Mouse (Mus musculus) lung, embryonic 15.5 days (tissue): ENCODE data around the gene Cela3a. TPM values are rescaled to one million over a fixed set of nuclear protein-coding genes. Genes with fewer than 3 reads are reported as not detected.
"Not testable (repeated sequence)": the region's sequence is repeated elsewhere in the genome, so short reads cannot be mapped to it uniquely, and the experiment has no call there.

ENCODE experiments used
- ATAC-seq: fragments of 200-750 bp; cut with Nextera tagmentation; 2 replicates; pipeline ENCODE4 v1.8.0; 2017; ENCODE audit warnings: moderate number of reproducible peaks, borderline replicate concordance; ENCODE audit not compliant: low FRiP score, low TSS enrichment; ENCODE audit errors: extremely low read depth
- H3K27ac ChIP-seq: fragments of 300-500 bp; sonication (generic); 2 replicates; pipeline ENCODE4 v1.5.1; 2015; ENCODE audit warnings: moderate library complexity, mild to moderate bottlenecking, inconsistent platforms
- H3K27me3 ChIP-seq: fragments of 300-500 bp; sonication (generic); 2 replicates; pipeline ENCODE4 v1.6.1; 2015; ENCODE audit warnings: inconsistent platforms
- H3K36me3 ChIP-seq: fragments of 300-500 bp; sonication (generic); 2 replicates; pipeline ENCODE4 v1.6.1; 2015; ENCODE audit warnings: inconsistent platforms
- H3K4me1 ChIP-seq: fragments of 300-500 bp; sonication (generic); 2 replicates; pipeline ENCODE4 v1.6.1; 2015; ENCODE audit warnings: inconsistent platforms
- H3K4me2 ChIP-seq: fragments of 300-500 bp; sonication (generic); 2 replicates; pipeline ENCODE4 v1.6.1; 2015; ENCODE audit warnings: inconsistent platforms, mild to moderate bottlenecking, moderate library complexity
- H3K4me3 ChIP-seq: fragments of 300-500 bp; sonication (generic); 2 replicates; pipeline ENCODE4 v1.5.1; 2015; ENCODE audit warnings: mild to moderate bottlenecking, inconsistent platforms
- H3K9ac ChIP-seq: fragments of 300-500 bp; sonication (generic); 2 replicates; pipeline ENCODE4 v1.6.1; 2015; ENCODE audit warnings: inconsistent platforms
- H3K9me3 ChIP-seq: fragments of 300-500 bp; sonication (generic); 2 replicates; pipeline ENCODE4 v1.6.1; 2016; ENCODE audit warnings: inconsistent platforms
- WGBS: fragments of 180-500 bp; shearing (Covaris S2); methylation state at CpG from one replicate; pipeline ENCODE4 v1.1.7; 2015; 5-methylcytosine and 5-hydroxymethylcytosine counted together
- polyA plus RNA-seq: library from polyadenylated mRNA; unstranded; fragments of >200 nt; fragmentation: Nextera tagmentation; extraction: Ambion mirVana; gene quantifications from 2 replicates; pipeline ENCODE4 v1.2.1, GENCODE M21; 2015

Cela3a gene
- polyA plus RNA-seq, 1 experiment from 2014 or later, result not detected

- Histone ChIP-seq H3K4me2 (no peak overlapping the region), H3K36me3 (no peaks in the 10 kb centered on the region), H3K27me3 (no peaks in the 10 kb centered on the region), H3K9me3 (no peaks in the 10 kb centered on the region), H3K27ac (peak overlapping the region; percentile 8; the same call in 1 of the 2 replicates), H3K4me1 (peaks cover 22% of the 10 kb centered on the region), H3K4me3 (no peak overlapping the region), H3K9ac (no peak overlapping the region)
- no peak for ATAC-seq
- WGBS, result 56% methylated on average over 7 of the region's 7 CpGs
Measured at GRCm38 (mm10) chr4:137447363-137448196, 38.0 kb upstream of the Cela3a start.

- H3K36me3 ChIP-seq, result no peaks in the 10 kb centered on the region
- peaks cover 22% of the 10 kb centered on the region for H3K4me1 ChIP-seq
- no peak overlapping the region for H3K27ac ChIP-seq
- WGBS, result 86% methylated on average over 4 of the region's 4 CpGs
- H3K4me2 ChIP-seq, result no peak overlapping the region
- ATAC-seq, result no peak
- H3K27me3 ChIP-seq, result no peaks in the 10 kb centered on the region
- no peaks in the 10 kb centered on the region for H3K9me3 ChIP-seq
- H3K9ac ChIP-seq, result no peak overlapping the region
- H3K4me3 ChIP-seq, result no peak overlapping the region
Measured at GRCm38 (mm10) chr4:137445881-137446280, 36.3 kb upstream of the Cela3a start.

GRCm38 (mm10) chr4:137443625-137444024 lies 34.0 kb upstream of the Cela3a start:
- Histone ChIP-seq H3K9me3 (no peaks in the 10 kb centered on the region), H3K4me3 (no peak overlapping the region), H3K4me2 (no peak overlapping the region), H3K27me3 (no peaks in the 10 kb centered on the region), H3K27ac (no peak overlapping the region), H3K9ac (no peak overlapping the region), H3K4me1 (peaks cover 17% of the 10 kb centered on the region), H3K36me3 (no peaks in the 10 kb centered on the region)
- 7% methylated on average over 5 of the region's 5 CpGs for WGBS
- ATAC-seq, result no peak

DNA sequence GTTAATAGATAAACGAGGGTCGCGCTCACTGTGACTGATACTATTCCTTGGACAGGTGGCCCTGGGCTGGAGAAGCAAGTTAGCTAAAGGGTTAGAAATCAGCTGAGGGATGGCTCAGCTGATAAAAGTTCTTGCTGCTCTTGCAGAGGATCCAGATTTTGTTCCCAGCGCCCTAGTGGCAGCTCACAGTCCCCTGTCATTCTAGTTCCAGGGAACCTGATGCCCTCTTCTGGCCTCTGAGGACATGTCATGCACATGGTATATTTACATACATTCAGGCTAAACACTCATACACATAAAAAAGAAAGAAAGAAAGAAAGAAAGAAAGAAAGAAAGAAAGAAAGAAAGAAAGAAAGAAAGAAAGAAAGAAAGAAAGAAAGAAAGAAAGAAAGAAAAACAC lies 31.7 kb upstream of the Cela3a start:
- WGBS, result 78% methylated on average over 4 of the region's 4 CpGs
- H3K4me1 ChIP-seq, result 0 out of 2 replicates have a peak, but pooled peaks cover 5% of the 10 kb centered on the region
- H3K9me3 ChIP-seq, result no peaks in the 10 kb centered on the region

GRCm38 (mm10) chr4:137438842-137439241 lies 29.3 kb upstream of the Cela3a start:
- Histone ChIP-seq H3K27me3 (no peaks in the 10 kb centered on the region), H3K36me3 (no peaks in the 10 kb centered on the region), H3K27ac (no peak overlapping the region), H3K9ac (no peak overlapping the region), H3K9me3 (no peaks in the 10 kb centered on the region), H3K4me1 (0 out of 2 replicates have a peak, but pooled peaks cover 2% of the 10 kb centered on the region), H3K4me3 (no peak overlapping the region), H3K4me2 (no peak overlapping the region)
- peak; percentile 14; the same call in 1 of the 2 replicates for ATAC-seq
- WGBS, result 80% methylated on average over 8 of the region's 8 CpGs

More for the DNA sequence above, 31.7 kb upstream of the Cela3a start:
- Histone ChIP-seq H3K27me3 (no peaks in the 10 kb centered on the region), H3K9ac (no peak overlapping the region), H3K4me2 (no peak overlapping the region), H3K27ac (no peak overlapping the region), H3K4me3 (no peak overlapping the region), H3K36me3 (no peaks in the 10 kb centered on the region)
- no peak for ATAC-seq

GRCm38 (mm10) chr4:137436979-137437669 lies 27.5 kb upstream of the Cela3a start:
- Histone ChIP-seq H3K9ac (no peak overlapping the region), H3K4me3 (no peak overlapping the region), H3K27ac (no peak overlapping the region), H3K9me3 (no peaks in the 10 kb centered on the region), H3K4me1 (no peaks in the 10 kb centered on the region), H3K36me3 (no peaks in the 10 kb centered on the region), H3K4me2 (no peak overlapping the region), H3K27me3 (no peaks in the 10 kb centered on the region)
- WGBS, result 85% methylated on average over 8 of the region's 8 CpGs
- no peak for ATAC-seq

GRCm38 (mm10) chr4:137432700-137433550 lies 23.3 kb upstream of the Cela3a start:
- H3K9me3 ChIP-seq, H3K27me3 ChIP-seq, ATAC-seq, H3K4me1 ChIP-seq, H3K4me3 ChIP-seq, H3K27ac ChIP-seq, H3K9ac ChIP-seq, H3K4me2 ChIP-seq, H3K36me3 ChIP-seq: not testable (repeated sequence)
- WGBS, result 52% methylated on average over 10 of the region's 10 CpGs

DNA sequence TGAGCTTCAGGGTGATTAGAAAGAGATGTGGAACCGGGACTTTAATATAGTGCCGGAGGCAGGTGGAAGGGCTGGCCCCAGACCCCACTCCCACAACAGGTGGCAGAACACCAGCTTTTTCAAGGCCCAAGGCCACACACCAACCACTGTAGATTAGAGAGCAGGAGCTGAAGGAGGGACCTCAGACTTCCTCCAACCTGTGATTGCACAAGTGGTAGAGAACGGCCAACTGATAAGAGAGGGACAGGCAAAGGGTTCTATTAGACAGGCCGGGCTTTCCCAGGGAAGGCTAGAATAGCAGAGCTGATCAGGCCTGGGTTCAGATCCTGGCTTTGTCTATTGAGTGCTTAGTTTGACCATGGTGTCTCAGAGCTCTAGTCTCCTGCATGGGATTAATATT lies 20.9 kb upstream of the Cela3a start, which contains the start of gene Cela3b:
Gene Cela3b (minus strand): TSS at position 39 of the 400 bp plus-strand sequence.
- H3K27me3 ChIP-seq, result no peaks in the 10 kb centered on the region
- no peak for ATAC-seq
- H3K36me3 ChIP-seq, result no peaks in the 10 kb centered on the region
- no peaks in the 10 kb centered on the region for H3K4me1 ChIP-seq
- H3K9ac ChIP-seq, result no peak within 1 kb of the TSS
- H3K9me3 ChIP-seq, result no peaks in the 10 kb centered on the region
- WGBS, result 81% methylated on average over 4 of the region's 4 CpGs
- no peak within 1 kb of the TSS for H3K27ac ChIP-seq
- H3K4me2 ChIP-seq, result no peak within 1 kb of the TSS
- H3K4me3 ChIP-seq, result no peak within 1 kb of the TSS

DNA sequence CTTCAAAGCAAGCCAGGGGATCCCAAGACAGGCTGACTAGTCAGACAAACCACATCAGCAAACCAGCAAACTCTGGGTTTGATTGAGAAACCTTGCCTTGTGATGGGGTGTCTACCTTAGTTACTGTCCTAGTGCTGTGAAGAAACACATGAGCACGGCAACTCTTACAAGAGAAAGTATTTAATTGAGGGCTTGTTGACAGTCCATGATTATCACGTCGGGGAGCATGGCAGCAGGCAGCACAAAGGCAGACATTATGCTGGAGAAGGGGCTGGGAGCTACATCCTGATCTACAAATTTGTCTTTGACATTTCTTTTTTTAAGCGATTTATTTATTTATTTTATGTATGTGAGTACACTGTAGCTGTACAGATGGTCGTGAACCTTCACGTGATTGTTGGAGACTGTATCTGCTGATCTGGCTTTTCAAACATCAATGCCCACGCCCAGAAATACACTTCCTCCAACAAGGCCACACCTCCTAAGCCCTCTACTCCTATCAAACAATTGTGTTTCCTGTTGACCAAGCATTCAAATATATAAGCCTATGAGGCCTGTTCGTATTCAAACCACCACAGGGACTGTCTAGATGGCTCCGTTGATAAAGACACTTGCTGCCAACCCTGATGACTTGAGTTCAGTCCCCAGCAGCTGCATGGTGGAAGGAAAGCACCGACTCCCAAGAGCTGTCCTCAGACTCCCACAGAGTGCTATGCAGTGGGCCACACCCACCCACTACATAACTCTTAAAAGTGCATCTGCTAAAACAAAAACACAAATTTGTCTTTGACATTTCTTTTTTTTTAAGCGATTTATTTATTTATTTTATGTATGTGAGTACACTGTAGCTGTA lies 8.3 kb upstream of the Cela3a start:
- Histone ChIP-seq H3K36me3 (no peaks in the 10 kb centered on the region), H3K4me1 (no peaks in the 10 kb centered on the region), H3K27me3 (no peaks in the 10 kb centered on the region), H3K4me2 (no peak overlapping the region), H3K4me3 (no peak overlapping the region), H3K9ac (no peak overlapping the region), H3K27ac (no peak overlapping the region), H3K9me3 (no peaks in the 10 kb centered on the region)
- 62% methylated on average over 11 of the region's 11 CpGs for WGBS
- no peak for ATAC-seq

DNA sequence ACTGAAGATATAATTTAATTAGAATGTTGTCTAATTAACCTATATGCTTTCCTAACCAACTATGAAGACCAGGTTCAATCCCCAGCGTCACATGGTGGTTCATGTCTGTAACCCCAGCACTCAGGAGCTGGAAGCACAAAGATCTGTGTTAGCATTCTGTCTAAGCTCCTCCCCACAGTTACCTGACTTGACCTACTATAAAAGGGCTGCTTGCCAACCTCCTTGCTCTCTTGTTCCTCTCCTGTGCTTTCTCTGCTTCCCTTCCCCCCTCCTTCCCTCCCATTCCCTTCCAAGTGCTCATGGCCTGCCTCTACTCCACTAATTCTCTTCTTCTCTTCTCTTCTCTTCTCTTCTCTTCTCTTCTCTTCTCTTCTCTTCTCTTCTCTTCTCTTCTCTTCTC lies 5.3 kb upstream of the Cela3a start:
- H3K27me3 ChIP-seq, result no peaks in the 10 kb centered on the region
- H3K4me3 ChIP-seq, result no peak overlapping the region
- H3K36me3 ChIP-seq, result no peaks in the 10 kb centered on the region
- no peak overlapping the region for H3K4me2 ChIP-seq
- no peak overlapping the region for H3K9ac ChIP-seq
- H3K9me3 ChIP-seq, result no peaks in the 10 kb centered on the region
- H3K4me1 ChIP-seq, result no peaks in the 10 kb centered on the region
- ATAC-seq, result no peak
- WGBS, result 69% methylated on average over 1 of the region's 1 CpGs
- no peak overlapping the region for H3K27ac ChIP-seq

DNA sequence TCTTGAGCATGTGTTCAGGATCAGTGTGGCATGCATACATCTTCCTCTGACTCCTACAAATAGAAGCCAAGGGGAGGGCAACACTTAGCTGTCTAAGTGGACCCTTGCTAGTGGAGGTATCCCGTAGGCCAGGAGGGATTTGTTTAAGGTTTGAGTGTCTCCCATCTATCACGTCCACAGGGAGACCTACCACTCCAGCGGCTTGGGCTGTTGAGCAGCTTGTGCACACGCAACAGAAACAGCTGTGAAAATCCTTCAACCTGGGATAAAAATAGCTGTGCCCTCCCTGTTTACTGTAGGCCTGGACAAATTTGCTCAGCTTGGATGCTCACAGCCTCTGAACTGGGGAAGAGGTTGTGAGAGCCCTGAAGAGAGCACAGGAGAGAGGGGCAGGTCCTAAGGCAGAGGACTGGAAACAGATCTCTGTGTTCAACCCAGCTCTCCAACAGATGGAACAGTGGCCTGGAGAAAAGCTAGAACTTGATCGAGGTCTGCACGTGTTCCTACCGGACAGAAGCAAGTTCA lies 2.7 kb upstream of the Cela3a start:
- not testable (repeated sequence) for H3K4me2 ChIP-seq, H3K27me3 ChIP-seq, ATAC-seq, H3K9me3 ChIP-seq, H3K27ac ChIP-seq, H3K9ac ChIP-seq, H3K4me1 ChIP-seq, H3K4me3 ChIP-seq, H3K36me3 ChIP-seq
- 56% methylated on average over 7 of the region's 7 CpGs for WGBS
